Mouse (Mus musculus) layer of hippocampus, postnatal 10 days (tissue): ENCODE measurements around the gene Tmem131l. TPM values are rescaled to one million over a fixed set of nuclear protein-coding genes. Genes with fewer than 3 reads are reported as not detected.
A peak's percentile ranks its signal among the peaks of the same experiment; 100 is the strongest.

Experiments
- DNase-seq, 2 experiments: peaks; one replicate each; pipeline ENCODE4 v3.0.0; 2021; ENCODE audit warnings: low spot score in 2 of 2
- total RNA-seq, 2 experiments: library from RNA; stranded (reverse); gene quantifications; 2 replicates each; pipeline ENCODE4 v1.2.3; 2021

The Tmem131l gene
- total RNA-seq, 2 experiments from 2014 or later = 45.4 to 47.6 TPM

- peak in 1 of 2 experiments; percentile 38 for DNase-seq
These were observed 59.6 kb downstream of the Tmem131l start for GRCm38 (mm10) chr3:83980231-83980872.

GRCm38 (mm10) chr3:83978497-83979410, 61.2 kb downstream of the Tmem131l start:
- no peak for DNase-seq

GRCm38 (mm10) chr3:83977817-83978216, 62.2 kb downstream of the Tmem131l start:
- DNase-seq = no peak

- no peak for DNase-seq
These were observed 63.8 kb downstream of the Tmem131l start for GRCm38 (mm10) chr3:83976161-83976560.

- no peak for DNase-seq
These were observed 66.6 kb downstream of the Tmem131l start for GRCm38 (mm10) chr3:83973339-83973738.

DNA sequence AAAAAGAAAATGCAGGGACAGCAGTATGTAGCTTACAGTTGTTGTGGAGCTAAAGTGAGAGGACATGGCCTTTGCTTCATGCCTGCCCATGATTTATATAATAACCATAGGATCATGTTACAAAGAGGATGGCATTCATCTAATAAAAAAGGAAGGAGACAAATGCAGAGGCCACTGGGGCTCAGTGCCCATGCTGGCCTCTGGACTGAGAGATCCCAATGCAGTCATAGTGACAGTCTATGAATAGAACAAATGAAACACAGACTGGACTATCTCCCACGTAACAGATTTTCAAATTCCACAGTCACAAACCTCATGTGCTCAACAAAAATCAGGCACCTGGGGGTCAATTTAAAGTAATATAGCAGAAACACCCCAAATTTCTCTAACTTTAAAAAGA, 69.3 kb downstream of the Tmem131l start:
- DNase-seq = no peak

GRCm38 (mm10) chr3:83969081-83969480, 70.9 kb downstream of the Tmem131l start:
- no peak for DNase-seq

DNA sequence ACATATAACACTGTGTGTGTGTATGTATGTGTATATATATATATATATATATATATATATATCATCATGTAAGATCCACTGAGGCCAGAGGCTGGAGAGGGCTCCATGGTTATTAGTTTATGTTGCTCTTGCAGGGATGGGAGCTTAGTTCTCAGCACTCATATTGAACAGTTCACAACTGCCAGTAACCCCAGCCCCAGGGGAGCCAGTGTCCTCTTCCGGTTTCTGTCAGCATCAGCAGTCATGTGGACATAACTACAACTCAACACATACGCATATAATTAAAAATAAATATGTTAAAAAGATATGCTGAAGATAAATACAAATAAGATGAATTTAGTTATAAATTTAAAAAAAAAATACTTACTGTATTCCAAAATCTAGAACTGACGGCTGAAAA, 72.2 kb downstream of the Tmem131l start:
- DNase-seq = no peak

DNA sequence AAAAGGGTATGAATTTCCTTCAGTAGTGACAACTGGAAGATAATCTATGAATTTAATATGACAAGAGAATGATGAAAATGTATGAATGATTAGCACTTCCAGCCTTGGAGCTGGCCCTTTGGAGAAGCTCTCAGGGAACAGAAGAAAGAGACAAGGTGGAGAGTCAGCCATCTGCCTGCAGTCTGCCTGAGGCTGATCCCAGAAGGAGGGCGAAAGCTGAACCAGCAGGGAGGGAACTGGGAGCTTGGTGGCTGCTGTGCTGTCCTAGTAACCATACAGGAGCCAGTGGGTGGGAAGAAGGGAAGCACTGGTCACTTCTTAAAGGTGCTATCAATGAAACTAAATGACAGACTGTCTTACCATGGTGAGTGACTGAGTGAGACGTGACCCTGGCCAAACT, 74.6 kb downstream of the Tmem131l start:
- DNase-seq = no peak

DNA sequence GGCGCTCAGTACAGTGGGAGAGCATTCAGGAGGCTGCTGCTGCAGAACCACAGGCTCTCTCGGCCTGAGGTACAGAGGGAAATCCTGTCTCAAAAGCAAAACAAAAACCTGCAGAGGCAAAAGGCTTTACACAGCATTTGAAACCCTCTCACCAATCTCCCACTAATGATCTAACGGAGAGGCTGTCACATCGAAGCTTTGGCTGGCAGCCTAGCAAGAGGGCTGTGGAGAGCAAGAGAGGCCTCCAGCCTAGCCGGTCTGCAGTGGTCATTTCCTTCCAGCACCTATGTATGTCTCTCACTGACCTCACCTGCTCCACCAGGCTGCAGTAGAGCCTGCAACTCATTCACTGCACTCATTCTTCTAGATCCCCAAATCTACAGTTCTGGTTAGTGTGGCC, 76.3 kb downstream of the Tmem131l start:
- no peak for DNase-seq

DNA sequence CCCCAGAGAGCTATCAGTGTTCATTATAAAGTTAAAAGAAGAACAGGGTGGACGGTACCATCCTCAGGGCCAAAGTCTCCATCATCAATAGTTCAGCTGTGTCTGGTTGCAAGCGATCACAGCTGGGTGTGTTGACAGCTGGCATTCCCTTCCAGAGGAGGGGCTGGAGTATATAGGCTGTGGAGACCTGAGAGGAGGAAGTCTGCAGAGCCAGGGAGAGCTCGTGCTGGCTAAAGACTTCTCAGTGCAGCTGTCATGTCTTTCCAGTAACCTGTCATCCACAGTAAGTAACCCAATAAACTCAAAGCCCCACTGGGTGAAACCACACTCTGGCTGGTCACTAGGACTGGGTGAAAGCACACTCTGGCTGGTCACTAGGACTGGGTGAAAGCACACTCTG, 77.4 kb downstream of the Tmem131l start:
- DNase-seq = no peak

GRCm38 (mm10) chr3:83962076-83962475, 77.9 kb downstream of the Tmem131l start:
- DNase-seq = no peak

- DNase-seq = no peak
These were observed 80.9 kb downstream of the Tmem131l start for GRCm38 (mm10) chr3:83958951-83959681.

- no peak for DNase-seq
These were observed 86.1 kb downstream of the Tmem131l start for GRCm38 (mm10) chr3:83953879-83954278.

DNA sequence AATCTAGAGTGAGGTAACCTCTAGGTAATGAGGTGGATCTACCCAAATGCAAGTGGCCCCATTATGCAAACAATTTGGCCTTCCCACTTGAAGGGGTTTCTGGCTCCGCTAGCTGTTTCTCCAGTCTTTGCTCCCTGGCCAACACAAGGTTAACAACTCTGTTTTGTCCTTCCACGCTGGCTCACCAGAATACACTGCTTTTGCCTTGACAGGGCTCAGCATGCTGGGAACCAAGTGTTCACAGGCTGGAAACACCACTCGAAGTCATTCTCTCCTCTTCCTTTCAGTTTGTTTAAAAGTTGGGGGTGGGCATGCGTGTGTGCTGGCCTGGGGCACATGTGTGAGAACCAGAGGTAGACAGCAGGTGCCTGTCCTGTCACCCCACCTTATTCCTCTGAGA, 91.2 kb downstream of the Tmem131l start:
- DNase-seq = no peak

DNA sequence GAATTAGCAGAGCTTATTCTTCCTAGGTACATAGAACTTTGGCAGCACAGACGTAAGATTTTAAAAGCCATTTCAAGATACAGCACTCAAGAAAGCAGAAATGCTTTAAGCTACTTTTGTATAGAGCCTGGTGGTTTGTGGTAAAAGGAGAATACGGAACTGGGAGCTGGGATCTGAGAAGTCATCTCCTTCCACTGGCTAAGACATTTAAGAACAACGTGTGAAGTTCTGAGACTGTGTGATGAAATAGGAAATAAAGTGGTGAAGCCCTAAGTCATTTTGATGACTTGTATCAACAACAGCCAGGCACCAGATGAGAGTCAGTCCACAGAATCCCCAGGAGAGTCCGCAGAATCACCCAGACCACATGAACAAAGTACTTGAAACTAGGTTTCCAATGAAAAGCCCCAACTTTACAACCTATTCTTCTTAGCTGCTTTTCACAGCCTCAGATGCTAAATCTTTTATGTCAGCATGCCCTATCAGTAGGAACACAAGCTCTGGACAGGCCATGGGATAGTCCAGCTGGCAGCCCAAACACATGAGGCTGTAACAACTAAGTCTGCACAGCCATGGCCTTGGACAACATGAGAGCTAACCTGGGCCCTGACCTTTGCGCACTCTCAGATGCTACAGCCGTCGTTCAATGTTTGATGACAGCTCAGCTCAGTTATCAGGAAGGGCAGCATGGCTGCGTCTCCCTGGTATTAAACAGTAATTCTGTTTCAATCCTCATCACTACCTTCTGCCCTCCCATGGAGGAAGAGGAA, 92.3 kb downstream of the Tmem131l start:
- DNase-seq = no peak

- no peak for DNase-seq
These were observed 93.1 kb downstream of the Tmem131l start for GRCm38 (mm10) chr3:83946848-83947247.

GRCm38 (mm10) chr3:83943691-83944090, 96.3 kb downstream of the Tmem131l start:
- no peak for DNase-seq

GRCm38 (mm10) chr3:83943212-83943611, 96.8 kb downstream of the Tmem131l start:
- no peak for DNase-seq

DNA sequence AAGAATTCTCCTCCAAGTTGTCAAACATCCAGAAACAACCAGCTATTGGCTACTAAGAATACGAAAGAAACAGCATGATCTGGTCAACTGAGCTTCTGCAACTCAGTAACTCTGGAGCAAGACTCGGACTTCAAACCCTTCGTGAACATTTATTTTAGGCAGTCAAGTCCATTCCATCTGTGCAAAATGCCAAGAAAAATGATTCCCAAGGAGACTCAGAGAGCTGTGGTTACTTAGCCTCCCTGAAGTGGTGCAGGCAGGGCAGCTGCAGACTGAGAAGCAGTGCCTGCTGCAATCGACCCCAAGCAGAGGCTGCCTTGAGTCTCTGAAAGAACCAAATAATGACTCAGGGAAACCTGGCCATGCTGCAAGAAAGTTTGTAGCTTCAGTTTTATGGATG, 98.1 kb downstream of the Tmem131l start:
- no peak for DNase-seq

GRCm38 (mm10) chr3:83938871-83939270, 101.1 kb downstream of the Tmem131l start:
- DNase-seq = no peak
